Mouse (Mus musculus): ENCODE measurements at regions not wholly inside any gene's neighbourhood (a gene's known extent, or its start where the extent isn't known, plus 50 kb on each side); places are given as distances from the start of the nearest gene placed in this dataset.

- Histone ChIP-seq H3K4me1 (ENCODE audit: control insufficient read depth, insufficient read depth, low read length) (no peaks in the 10 kb centered on the region), H3K36me3 (ENCODE audit: control insufficient read depth, insufficient read depth, low read length) (no peaks in the 10 kb centered on the region), H3K27me3 (ENCODE audit: control insufficient read depth, insufficient read depth, low read length) (no peaks in the 10 kb centered on the region), H3K9ac (ENCODE audit: low read depth, low read length, severe bottlenecking) (no peak overlapping the region), H3K4me3 (replicated peaks; ENCODE audit: low read length) (no peak overlapping the region), H3K9me3 (ENCODE audit: control insufficient read depth, low read length) (no peaks in the 10 kb centered on the region), H3K27ac (replicated peaks; ENCODE audit: low read depth, low read length) (no peak overlapping the region), H3K4me2 (replicated peaks; ENCODE audit: low read depth, low read length, severe bottlenecking) (no peak overlapping the region)
- WGBS: 30% methylated on average over 5 of the region's 5 CpGs
- ATAC-seq (ENCODE audit: low FRiP score, low read depth): no peak
- no peak for TF ChIP-seq POLR2A (IDR thresholded peaks at IDR 0.05; ENCODE audit: borderline replicate concordance, extremely low read depth, insufficient read depth, insufficient read length)
- DNase-seq (ENCODE audit: low spot score): no peak
These were observed 165.8 kb upstream of the Rpl38 start for GRCm38 (mm10) chr11:114502562-114502961.

DNA sequence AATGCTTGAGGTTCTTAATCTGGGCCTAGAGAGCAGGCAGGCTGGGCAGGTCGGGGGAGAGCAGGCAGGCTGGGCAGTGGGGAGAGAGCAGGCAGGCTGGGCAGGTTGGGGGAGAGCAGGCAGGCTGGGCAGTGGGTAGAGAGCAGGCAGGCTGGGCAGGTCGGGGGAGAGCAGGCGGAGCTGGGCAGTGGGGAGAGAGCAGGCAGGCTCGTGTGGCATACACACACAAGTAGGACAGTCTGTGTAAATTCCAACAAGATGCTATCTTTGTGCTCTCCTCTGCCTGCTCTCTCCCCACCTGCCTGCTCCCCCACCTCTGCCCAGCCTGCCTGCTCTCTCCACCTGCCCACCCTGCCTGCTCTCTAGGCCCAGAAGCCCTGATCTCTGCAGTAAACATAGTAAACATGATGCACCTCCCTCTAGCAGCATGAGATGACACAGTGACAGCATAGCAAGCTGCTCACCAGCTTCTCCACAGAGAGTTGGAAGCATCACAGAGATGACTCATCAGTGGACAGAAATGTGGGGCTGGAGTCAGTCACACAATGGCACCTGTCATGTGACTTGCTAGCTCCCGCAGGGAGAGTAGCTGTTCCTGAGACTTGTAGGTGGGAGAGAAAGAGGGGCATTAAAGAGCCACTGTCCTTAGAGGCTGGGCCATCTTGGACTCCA lies 166.3 kb upstream of the Rpl38 start:
- Histone ChIP-seq H3K27ac (replicated peaks; ENCODE audit: low read depth, low read length) (no peak overlapping the region), H3K9me3 (ENCODE audit: control insufficient read depth, low read length) (no peaks in the 10 kb centered on the region), H3K4me1 (ENCODE audit: control insufficient read depth, insufficient read depth, low read length) (no peaks in the 10 kb centered on the region), H3K36me3 (ENCODE audit: control insufficient read depth, insufficient read depth, low read length) (no peaks in the 10 kb centered on the region), H3K4me2 (replicated peaks; ENCODE audit: low read depth, low read length, severe bottlenecking) (no peak overlapping the region), H3K4me3 (replicated peaks; ENCODE audit: low read length) (no peak overlapping the region), H3K27me3 (ENCODE audit: control insufficient read depth, insufficient read depth, low read length) (no peaks in the 10 kb centered on the region), H3K9ac (ENCODE audit: low read depth, low read length, severe bottlenecking) (no peak overlapping the region)
- DNase-seq (ENCODE audit: low spot score) (no peak), ATAC-seq (ENCODE audit: low FRiP score, low read depth) (no peak)
- no peak for TF ChIP-seq POLR2A (IDR thresholded peaks at IDR 0.05; ENCODE audit: borderline replicate concordance, extremely low read depth, insufficient read depth, insufficient read length)
- WGBS: 56% methylated on average over 3 of the region's 5 CpGs

DNA sequence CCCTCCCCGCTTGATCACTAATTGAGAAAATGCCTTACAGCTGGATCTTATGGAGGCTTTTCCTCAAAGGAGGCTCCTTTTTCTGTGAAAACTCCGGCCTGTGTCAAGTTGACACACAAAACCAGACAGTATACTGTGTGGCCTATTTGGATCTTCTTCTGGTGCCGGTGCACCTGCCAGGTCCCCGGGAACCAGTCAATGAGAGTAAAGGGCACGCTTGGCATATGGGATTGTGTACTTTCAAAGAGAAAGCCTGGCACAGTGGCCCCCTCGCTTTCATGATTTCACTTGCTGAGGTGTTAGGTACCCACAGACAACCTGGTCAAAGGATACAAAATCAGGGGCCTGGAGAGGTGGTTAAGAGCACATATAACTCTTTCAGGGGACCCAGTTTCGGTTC lies 167.9 kb upstream of the Rpl38 start:
- 85% methylated on average over 7 of the region's 7 CpGs for WGBS
- no peaks in the 10 kb centered on the region for H3K9me3 ChIP-seq (ENCODE audit: control insufficient read depth, low read length)
- H3K4me1 ChIP-seq (ENCODE audit: control insufficient read depth, insufficient read depth, low read length): no peaks in the 10 kb centered on the region
- no peak for DNase-seq (ENCODE audit: low spot score)
- no peaks in the 10 kb centered on the region for H3K27me3 ChIP-seq (ENCODE audit: control insufficient read depth, insufficient read depth, low read length)
- no peak overlapping the region for H3K4me2 ChIP-seq (replicated peaks; ENCODE audit: low read depth, low read length, severe bottlenecking)
- no peaks in the 10 kb centered on the region for H3K36me3 ChIP-seq (ENCODE audit: control insufficient read depth, insufficient read depth, low read length)
- H3K4me3 ChIP-seq (replicated peaks; ENCODE audit: low read length): no peak overlapping the region
- ATAC-seq (ENCODE audit: low FRiP score, low read depth): no peak
- no peak overlapping the region for H3K9ac ChIP-seq (ENCODE audit: low read depth, low read length, severe bottlenecking)
- H3K27ac ChIP-seq (replicated peaks; ENCODE audit: low read depth, low read length): no peak overlapping the region
- TF ChIP-seq POLR2A (IDR thresholded peaks at IDR 0.05; ENCODE audit: borderline replicate concordance, extremely low read depth, insufficient read depth, insufficient read length): no peak

DNA sequence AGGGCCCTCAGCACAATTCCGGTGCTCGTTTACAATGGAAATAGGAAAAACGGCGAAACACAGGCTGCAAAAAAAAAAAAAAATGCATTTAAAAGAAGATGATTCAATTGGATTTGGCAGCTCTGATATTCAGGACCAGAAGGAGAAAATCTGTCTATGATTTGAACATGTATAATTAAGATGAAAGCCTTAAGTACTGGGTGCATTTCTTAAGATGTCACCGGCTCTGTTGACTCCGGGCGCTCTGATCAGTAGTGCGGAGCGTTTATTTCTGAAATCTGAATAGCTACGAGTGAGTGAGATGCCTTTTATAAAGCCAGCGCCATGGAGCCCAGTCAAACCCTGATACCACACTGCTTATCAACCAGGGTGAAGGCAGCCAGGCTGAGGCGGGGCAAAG lies 168.7 kb upstream of the Rpl38 start:
- no peak for TF ChIP-seq POLR2A (IDR thresholded peaks at IDR 0.05; ENCODE audit: borderline replicate concordance, extremely low read depth, insufficient read depth, insufficient read length)
- Histone ChIP-seq H3K9ac (ENCODE audit: low read depth, low read length, severe bottlenecking) (no peak overlapping the region), H3K27ac (replicated peaks; ENCODE audit: low read depth, low read length) (no peak overlapping the region), H3K9me3 (ENCODE audit: control insufficient read depth, low read length) (no peaks in the 10 kb centered on the region), H3K27me3 (ENCODE audit: control insufficient read depth, insufficient read depth, low read length) (no peaks in the 10 kb centered on the region), H3K4me1 (ENCODE audit: control insufficient read depth, insufficient read depth, low read length) (no peaks in the 10 kb centered on the region), H3K36me3 (ENCODE audit: control insufficient read depth, insufficient read depth, low read length) (no peaks in the 10 kb centered on the region), H3K4me2 (replicated peaks; ENCODE audit: low read depth, low read length, severe bottlenecking) (no peak overlapping the region), H3K4me3 (replicated peaks; ENCODE audit: low read length) (no peak overlapping the region)
- DNase-seq (ENCODE audit: low spot score) (no peak), ATAC-seq (ENCODE audit: low FRiP score, low read depth) (no peak)
- 88% methylated on average over 12 of the region's 12 CpGs for WGBS

GRCm38 (mm10) chr11:114495520-114495921 lies 172.8 kb upstream of the Rpl38 start:
- H3K9ac ChIP-seq (ENCODE audit: low read depth, low read length, severe bottlenecking): no peak overlapping the region
- WGBS: 46% methylated on average over 5 of the region's 5 CpGs
- no peak overlapping the region for H3K4me3 ChIP-seq (replicated peaks; ENCODE audit: low read length)
- ATAC-seq (ENCODE audit: low FRiP score, low read depth) (no peak), DNase-seq (ENCODE audit: low spot score) (peak; percentile 56)
- H3K27me3 ChIP-seq (ENCODE audit: control insufficient read depth, insufficient read depth, low read length): 0 out of 2 replicates have a peak, but pooled peaks cover 7% of the 10 kb centered on the region
- TF ChIP-seq POLR2A (IDR thresholded peaks at IDR 0.05; ENCODE audit: borderline replicate concordance, extremely low read depth, insufficient read depth, insufficient read length): no peak
- H3K27ac ChIP-seq (replicated peaks; ENCODE audit: low read depth, low read length): no peak overlapping the region
- no peak overlapping the region for H3K4me2 ChIP-seq (replicated peaks; ENCODE audit: low read depth, low read length, severe bottlenecking)
- no peaks in the 10 kb centered on the region for H3K9me3 ChIP-seq (ENCODE audit: control insufficient read depth, low read length)
- no peaks in the 10 kb centered on the region for H3K36me3 ChIP-seq (ENCODE audit: control insufficient read depth, insufficient read depth, low read length)
- H3K4me1 ChIP-seq (ENCODE audit: control insufficient read depth, insufficient read depth, low read length): no peaks in the 10 kb centered on the region
